Mouse (Mus musculus): ENCODE measurements around the gene Cdc27.

Gene Cdc27

GRCm38 (mm10) chr11:104468751-104469268, 81.6 kb downstream of the Cdc27 start, which contains the start of gene Kansl1:
Kansl1 (minus strand) TSS chr11:104468861.
- DNase-seq = no peak

- no peak for DNase-seq
Observed at GRCm38 (mm10) chr11:104467698-104468097, 82.7 kb downstream of the Cdc27 start.

- no peak for DNase-seq
Observed at GRCm38 (mm10) chr11:104461551-104461950, 88.9 kb downstream of the Cdc27 start.

- no peak for DNase-seq
Observed at GRCm38 (mm10) chr11:104459671-104460070, 90.7 kb downstream of the Cdc27 start.

- no peak for DNase-seq
Observed at GRCm38 (mm10) chr11:104458507-104458906, 91.9 kb downstream of the Cdc27 start.
